Mouse (Mus musculus): Measurements from ENCODE around the gene Tpm1.

Gene Tpm1

DNA sequence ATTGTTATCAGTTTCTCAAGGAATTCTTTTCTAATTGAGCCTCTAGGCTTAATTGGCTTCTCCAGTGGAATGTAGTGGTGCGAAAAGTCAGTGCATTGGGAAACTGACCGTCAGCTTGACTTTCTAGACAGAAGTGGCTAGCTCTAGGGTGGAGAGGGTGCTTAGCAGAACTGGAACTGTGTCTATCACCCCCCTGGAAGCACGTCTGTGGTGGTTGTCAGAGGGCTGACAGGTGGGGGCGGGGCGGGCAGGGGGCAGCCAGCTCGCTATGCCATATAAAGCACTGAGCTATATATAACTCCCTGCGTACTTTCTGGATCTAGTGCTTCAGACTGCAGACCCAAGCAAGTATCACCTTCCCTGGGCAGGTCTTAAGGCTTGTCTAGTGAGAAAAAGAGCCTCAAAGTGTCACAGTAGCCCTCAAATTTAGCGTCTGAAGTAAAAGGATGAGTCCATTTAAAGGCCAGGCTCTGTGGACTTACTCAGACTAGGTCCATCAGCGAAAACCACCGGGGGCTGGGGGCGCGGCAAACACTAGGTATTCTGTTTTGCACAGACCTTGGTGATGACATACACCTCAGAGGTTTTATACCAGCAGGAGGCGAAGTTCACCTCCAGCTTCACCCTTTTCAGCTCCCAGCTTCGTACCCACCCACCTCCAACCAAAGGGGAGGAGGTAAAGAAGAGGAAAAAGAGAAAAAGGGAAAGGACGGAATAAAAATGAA, 2.2 kb downstream of the Tpm1 start:
- no peak for DNase-seq (ENCODE audit: low read depth, low spot score)

DNA sequence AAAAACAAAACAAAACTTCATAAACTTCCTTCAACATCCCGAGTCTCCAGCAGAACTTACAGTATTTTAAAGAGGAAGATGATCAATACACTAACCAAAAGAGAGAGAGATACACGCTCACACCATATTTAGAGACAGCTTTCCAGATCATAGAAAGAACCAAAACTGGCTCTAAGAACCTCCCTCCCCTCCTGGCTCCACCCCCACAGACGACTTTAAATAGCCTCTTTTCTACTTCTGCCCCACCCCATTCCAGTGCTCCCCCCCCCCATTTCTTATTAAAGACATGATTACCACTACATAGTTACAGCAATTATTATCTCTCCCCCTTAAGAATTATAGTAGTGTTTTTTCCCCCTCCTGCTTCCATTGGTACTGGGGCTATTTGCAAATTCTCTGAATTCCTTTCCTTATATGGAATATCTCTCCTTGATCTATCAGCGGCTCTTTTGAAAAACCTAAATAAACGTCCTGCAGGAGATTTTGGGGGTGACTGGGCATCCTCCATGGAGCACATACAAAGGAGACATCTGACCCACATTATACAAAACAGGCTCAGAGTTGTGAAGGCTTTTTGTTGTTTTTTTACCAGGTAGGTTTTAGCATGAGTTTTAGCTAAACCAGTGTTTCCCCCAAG, 3.1 kb downstream of the Tpm1 start:
- DNase-seq (ENCODE audit: low read depth, low spot score), result no peak

DNA sequence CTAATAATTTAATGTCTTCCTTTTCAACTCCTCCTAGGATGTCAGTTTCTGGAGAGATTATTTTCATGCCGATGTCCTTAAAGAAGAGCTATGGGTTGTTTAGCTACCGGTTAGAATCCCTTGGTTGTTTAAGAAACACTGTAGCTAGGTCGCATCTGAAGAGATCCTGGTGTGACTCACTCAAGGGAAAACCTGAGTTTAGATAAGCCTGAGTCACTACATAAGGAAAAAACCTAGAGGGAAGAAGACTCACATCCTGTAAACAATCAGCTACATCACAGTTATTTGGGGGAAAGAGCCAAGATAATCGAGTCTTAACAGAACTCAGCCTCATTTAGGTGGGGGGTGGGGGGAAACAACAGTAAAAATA, 3.9 kb downstream of the Tpm1 start:
- no peak for DNase-seq (ENCODE audit: low read depth, low spot score)

DNA sequence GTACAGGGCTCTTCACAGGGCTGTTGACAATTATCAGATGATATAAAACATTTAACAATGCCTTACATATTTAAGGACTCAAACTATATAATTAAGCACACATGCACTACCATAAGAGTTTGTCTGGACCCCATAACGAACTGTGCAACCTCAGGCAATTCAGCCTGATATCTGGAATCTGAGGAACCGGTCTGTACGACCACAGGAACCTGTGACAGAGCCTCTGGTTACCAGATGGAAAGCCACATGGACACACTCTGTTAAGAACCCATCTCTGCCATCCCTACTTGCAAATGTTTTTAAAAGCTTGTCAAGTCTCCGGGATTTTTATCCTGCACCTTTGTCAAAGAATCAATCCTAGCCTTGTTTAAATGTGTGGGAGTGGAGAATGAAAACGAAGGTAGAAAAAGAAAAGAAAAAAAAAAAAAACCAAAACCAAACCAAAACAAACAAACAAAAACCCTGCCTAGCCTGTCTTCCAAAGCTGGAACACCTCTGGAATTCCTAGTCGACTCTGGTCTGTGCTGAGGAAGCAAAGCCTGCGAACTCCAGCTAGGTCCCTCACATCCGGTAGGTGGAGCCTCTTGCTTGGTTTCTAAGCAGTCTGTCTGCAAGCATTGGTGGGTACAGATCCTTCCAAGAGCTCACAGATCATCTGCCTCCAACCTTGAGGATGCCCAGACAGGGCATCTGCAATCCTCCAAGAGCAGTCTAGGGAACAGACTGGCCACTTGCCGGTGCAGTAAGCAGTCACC, 4.5 kb downstream of the Tpm1 start:
- peak; percentile 84 for DNase-seq (ENCODE audit: low read depth, low spot score)

DNA sequence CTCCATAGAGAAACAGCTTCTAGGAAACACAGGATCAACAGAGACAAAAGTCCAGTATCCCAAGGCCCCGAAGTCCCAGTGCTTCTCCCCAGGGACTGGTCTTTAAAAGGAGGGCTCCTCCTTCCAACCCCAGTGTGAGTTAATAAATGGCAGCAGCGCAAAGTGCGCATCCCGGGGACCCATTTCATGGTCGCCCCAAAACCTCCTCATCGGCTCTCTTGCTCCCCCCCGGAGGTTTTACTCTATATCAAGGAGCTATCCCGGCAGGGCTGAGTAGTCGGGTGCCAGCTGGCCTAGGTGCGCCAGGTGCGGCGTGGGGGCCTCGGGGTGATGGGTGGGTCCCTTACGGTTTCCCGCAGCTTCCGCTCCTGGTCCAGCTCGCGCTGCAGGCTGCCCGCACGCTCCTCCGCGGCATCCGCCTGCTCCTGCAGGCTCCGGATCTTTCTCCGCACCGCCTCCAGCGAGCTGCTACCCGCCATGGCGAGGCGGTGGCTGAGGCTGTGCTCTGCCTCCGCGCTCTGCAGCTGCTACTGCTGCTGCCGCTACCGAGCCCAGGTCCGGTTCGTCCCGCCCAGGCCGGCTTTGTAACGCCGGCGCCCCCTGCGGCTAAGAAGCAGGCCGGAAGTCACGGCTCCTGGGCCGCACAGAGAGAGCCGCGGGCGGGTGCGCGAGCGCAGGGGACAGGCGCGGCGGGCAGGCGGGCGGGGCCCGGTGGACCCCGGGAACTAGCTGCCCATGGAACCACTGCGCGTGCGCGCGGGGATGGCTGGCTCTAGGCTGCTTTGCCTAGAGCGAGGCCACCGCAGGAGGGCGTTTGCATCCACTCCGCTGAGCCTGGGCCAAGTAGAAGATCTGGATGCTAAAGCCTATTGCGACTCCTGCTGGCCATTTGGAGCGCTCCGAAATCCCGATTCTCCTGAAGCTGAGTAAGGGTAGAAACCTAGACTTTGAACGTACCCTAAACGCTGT, 5.7 kb downstream of the Tpm1 start:
- peak; percentile 98 for DNase-seq (ENCODE audit: low read depth, low spot score)

DNA sequence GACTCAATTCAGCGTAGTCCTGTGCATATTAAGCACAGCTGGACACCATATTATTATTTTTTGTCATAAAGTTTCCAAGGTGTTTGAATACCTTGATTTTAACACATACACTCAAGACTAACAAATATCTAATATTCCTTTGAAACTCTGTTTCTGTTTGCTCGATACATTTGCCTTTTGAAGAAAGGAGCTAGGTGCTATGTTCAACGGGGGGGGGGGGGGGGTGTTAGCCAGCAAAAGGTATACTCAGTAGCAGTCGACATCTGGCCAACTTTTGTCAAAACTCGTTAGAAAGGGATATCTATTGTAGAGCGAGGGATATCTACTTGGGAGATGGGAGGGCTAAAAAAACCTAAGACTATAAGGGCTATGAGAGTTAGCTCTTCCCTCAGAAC, 6.4 kb downstream of the Tpm1 start:
- no peak for DNase-seq (ENCODE audit: low read depth, low spot score)

DNA sequence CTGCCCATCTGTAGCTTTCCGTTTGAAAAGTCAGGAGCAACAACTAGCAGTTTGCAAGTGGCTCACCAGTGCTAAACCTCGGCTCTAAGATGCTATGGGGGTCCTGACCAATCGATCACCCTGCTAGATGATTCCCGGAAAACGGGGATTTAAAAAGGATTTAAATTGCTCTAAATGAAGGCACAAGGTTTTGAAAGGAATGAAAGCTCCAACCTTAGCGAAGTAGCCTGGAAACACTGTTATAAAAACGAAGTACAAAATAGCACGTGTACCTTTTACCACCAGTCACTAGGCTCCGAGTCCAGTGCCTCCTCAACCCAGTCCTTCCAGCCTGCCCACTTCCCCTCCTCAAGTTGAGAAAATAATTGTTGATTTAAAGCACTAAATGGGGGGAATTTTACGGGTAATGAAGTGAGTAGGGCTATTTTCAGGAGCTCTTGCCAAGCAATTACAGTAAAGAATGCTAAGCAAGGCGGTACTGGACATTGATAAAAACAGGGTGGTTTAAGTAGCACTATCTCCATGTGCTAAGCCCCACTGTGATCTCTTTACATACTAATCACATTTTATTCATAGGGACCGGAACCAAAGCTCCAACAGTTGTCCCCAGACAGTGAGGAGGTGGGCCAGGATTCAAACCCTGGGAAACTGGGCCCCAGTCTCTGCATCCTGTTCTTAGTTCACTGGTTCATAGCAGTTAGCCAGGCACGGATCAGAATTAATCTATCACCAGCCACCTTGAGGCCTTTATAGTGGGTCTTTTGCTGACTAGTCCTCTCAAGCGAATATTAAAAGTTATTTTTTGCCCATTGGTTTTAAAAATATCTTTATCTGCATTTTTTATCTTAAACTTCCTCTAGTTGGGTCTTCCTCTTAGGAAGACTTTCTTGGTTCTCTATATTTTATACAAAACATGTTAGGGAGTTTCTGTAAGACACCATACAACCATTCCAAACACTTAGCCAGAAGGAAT, 7.1 kb downstream of the Tpm1 start:
- DNase-seq (ENCODE audit: low read depth, low spot score), result no peak

DNA sequence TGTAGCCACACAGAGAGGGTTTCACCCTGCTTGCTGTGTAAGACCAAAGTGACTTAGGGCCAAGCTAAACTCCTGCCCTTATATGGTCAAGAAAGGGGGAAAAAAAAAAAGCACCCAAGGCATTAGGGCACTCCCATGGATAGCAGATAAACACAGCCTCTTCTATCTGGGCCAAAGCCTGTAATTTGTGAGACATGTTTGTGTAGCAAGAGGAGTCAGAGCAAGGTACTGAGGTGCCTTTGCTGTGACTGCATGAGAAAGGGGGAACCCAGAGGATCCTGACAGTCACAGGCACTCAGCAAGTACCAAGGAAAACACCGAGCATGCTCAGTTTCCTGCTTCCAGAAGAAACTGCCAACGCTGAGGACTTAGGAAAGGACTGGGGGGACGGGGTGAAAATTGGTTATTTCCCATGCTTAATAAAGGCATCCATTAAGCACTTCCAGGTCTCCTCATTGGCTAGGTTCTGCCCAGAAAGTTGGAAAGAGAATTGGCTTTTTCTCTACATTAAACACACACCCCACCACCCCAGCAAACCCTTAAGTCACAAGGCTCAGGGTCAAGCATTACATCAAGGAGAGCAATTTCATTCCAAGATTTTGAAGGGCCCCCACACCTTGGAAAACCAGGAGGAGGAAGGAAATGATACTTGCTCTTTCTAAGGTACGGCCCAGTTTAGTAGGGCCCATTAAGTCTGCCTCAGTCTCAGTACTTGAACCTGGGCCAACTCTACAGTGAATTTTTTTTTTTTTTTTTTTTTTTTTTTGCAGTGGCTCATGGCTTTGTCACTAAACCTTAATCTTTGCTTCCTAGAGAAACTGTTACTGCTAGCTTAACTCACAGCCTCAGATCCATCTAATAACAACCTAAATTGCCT, 8.0 kb downstream of the Tpm1 start:
- DNase-seq (ENCODE audit: low read depth, low spot score), result no peak

DNA sequence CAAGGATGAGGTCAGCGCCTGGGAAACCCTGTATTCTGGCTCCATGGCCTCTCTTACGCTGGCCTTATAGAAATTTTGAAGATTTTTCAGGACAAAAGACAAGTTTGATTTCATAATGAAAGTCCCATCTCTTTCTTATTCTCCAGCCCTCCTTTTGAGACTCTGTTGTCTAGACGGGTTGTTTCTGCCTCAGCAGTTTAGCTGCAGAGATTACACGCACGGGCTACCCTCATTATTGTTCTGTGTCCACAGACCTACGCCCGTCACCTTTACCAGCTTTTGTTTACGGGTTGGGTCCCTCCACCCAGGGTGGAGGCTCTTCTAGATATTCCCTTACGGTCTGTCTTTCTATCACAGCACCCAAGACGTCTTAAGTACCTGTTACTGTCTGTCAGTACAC, 9.3 kb downstream of the Tpm1 start:
- DNase-seq (ENCODE audit: low read depth, low spot score), result no peak

DNA sequence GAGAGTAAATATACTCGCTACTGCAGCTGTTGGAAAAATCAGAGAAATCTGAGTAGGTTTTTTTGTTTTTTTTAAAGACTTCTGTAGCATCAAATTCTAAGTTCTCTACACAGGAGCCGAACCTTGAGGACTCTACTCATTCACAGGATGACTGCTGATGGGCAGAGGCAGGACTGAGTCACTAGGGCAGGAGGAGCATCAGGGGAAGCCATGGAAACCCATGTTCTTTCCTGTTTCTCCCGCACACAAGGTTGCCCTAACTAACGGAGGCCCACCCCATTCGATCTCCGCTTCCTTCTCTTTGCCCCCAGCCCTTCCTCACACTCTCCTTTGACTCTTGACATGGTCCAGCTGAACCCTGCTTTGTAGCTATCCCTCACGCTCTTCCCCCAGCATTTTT, 10.5 kb downstream of the Tpm1 start:
- DNase-seq (ENCODE audit: low read depth, low spot score), result no peak

DNA sequence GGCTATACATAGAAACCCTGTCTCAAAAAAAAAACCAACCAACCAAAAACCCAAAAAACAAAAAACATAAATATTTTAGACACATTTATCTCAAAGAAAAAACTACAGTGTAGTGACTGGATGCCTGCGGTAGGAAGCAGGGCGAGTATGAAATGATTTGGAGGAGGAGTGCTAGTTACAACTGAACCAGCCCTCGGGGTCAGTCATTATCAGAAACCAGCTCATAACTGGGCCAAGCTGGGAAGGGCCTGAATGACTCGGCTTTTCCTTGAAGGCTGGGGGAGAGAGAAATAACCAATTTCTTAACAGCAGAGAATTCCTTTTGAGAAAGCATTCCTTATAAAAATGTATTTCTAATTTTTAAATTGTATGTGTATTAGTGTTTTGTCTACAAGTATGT, 11.5 kb downstream of the Tpm1 start:
- no peak for DNase-seq (ENCODE audit: low read depth, low spot score)

DNA sequence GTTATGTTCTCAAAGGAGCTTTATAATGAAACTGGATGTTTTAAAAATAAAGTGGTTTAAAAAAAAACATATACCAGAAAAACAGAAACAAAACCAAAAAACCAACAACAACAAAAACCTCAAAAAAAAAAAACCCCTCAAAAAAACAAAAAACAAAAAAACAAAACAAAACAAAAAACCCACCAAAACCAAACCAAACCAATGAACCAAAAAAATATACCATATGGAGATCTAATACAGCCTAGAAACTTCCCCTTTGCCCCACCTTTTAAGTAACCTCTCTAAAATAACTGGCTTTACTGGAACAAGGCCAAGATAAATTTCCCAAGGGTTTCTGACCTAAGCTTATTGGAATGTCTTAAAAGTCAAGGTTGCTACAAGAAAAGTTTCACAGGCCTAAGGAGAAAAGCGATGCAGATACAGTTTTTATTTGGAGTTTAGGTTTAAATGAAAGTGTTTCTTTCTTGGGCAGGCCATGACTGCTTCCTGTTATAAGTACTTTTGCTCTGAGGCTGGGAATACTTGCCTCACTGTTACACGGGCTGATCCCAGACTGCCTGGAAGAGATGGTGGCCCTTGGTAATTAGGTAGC, 12.6 kb downstream of the Tpm1 start:
- DNase-seq (ENCODE audit: low read depth, low spot score), result no peak

DNA sequence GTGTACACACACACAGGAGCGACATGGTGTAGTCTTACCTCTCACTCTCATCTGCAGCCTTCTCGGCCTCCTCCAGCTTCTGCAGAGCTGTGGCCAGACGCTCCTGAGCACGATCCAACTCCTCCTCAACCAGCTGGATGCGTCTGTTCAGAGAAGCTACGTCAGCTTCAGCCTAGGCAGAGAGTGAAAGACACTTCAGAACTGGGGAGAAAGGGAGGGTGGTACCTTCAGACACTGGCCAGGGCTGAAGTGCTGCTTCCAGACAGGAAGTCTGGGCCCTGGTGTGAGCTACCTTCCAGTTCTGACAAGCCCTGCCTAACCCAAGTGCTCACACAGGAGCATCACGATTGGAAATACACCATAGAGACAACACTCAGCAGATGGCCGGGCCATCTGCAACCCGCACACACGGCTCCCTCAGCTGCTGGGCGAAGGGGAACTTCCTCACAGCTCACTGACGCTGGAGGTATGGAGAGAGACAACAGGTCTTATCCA, 13.2 kb downstream of the Tpm1 start:
- DNase-seq (ENCODE audit: low read depth, low spot score), result peak; percentile 81

DNA sequence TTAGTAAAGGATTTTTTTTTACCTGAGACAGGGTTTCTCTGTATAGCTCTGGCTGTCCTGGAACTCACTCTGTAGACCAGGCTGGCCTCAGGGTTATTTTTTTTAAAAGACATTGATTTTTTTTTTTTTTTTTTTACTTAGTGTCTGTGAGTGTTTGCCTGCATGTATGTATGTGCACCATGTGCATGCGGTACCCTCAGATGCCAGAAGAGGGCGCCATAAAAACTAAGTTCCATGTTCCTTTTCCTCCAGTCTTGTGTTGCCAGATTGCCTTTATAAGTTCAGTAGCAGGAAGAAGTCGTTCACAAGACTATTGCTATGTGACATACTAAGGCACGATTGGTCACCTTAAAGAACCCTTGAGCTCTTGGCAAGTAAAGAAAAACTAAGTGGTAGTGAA, 14.5 kb downstream of the Tpm1 start:
- DNase-seq (ENCODE audit: low read depth, low spot score), result no peak

DNA sequence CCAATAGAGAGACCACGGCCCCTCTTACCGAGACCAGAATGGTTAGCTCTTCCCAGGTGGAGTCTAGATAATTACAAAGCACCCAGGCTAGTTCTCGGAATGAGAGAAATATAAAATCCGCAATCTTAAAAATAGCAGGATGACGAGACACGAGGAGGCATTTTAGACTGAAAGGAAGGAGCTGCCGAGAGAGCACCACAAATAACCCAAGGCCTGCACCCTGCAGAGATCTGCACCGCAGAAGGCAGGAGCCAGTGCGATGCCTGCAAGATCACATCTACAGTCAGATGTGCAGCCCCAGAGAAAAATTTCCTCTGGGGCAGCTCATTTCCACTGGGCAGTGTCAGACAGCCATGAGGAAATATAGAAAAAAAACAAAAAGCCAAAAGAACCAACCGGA, 16.2 kb downstream of the Tpm1 start:
- no peak for DNase-seq (ENCODE audit: low read depth, low spot score)

DNA sequence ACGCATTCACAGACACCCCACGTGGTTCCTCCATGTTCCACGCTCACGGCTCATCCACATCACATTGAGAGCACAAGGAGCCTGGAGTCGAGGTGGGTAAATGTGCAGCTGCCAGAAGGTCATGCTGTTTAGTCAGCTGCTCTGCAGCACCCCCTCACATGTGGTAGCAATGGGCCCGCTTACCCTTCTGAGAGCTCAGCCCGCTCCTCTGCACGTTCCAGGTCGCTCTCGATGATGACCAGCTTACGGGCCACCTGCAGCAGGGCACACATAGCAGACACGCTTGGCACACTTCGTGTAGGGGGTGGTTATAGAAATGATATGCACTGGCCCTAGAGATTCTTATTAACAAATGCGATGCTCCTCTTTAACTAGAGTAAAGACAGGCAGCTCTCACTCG, 16.6 kb downstream of the Tpm1 start:
- DNase-seq (ENCODE audit: low read depth, low spot score), result no peak

DNA sequence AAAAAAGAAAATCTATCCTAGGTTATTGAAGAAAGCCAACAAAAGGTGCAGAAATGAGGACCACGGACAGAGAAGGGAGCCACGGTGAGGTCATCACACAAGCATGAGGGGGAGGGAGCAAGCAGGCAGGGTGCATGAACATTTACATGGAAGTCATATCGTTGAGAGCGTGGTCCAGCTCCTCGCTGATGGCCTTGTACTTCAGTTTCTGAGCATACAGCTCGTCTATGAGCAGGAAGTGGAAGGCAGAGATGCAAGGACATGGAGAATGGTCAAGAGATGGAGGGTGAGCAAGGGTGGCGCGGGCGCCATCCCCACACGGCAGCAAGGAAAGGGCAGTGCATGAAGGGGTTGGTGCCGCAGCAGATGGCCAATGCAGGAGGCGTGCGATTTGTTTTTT, 19.7 kb downstream of the Tpm1 start:
- DNase-seq (ENCODE audit: low read depth, low spot score), result no peak

DNA sequence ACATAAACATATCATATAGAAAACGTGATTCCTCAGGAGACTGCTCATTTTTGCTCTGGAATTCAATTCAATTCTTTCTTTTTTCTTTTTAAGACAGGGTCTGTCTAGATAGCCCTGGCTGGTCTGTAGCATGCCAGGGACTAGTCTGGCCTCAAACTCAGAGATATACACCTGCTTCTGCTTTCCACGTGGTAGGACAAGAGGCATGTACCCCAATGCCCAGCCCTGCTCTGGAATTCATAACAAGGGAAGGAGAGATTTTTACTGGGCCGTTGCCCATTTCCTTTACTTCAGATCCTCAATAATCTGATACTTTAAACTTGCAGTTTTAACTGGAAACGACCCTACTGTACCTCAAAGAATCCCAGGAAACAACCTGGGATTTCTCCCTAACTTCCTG, 20.3 kb downstream of the Tpm1 start:
- no peak for DNase-seq (ENCODE audit: low read depth, low spot score)

DNA sequence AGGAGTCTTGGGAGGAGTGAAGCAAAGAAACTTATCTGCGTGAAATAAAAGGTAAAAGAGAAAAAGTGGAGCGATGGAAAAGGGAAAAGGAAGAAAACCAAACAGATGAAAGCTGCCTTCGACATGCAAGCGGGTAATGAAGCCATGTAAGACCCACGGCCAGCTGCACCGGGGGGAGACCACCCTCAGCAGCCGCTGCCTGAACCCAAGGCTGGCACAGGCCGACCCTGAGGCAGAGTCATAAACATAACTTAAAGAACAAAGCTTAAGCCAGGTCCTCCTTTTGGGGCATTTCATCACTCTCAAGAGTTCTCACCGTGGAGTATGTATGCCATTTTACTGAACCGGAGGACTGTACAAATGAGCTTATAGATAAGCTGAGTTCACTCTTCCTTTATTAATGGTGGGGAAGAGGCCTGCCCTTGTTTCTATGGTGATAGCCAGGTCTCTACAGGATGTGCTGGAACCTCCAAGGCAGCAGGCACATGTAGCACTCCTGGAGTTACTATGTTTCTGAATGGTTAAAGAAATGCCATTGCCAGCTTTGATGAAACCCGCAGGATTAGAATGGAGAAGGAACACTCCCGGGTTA, 21.0 kb downstream of the Tpm1 start:
- no peak for DNase-seq (ENCODE audit: low read depth, low spot score)

Data from telencephalon, adult 2 months (tissue).